Mouse (Mus musculus) hindbrain, embryonic 11.5 days (tissue): ENCODE data around the gene Bcap29. TPM values are rescaled to one million over a fixed set of nuclear protein-coding genes. Genes with fewer than 3 reads are reported as not detected.
"Not testable (repeated sequence)": the region's sequence is repeated elsewhere in the genome, so short reads cannot be mapped to it uniquely, and the experiment has no call there.

Source experiments
- ATAC-seq: fragments of 200-750 bp; cut with Nextera tagmentation; 2 replicates; pipeline ENCODE4 v1.8.0; 2017; ENCODE audit warnings: mild to moderate bottlenecking, moderate TSS enrichment, moderate library complexity; ENCODE audit not compliant: low FRiP score
- DNase-seq: peaks from one replicate; pipeline ENCODE4 v3.0.0-alpha.2; 2015; ENCODE audit warnings: low spot score
- H3K27ac ChIP-seq: fragments of 300-500 bp; sonication (generic); 2 replicates; pipeline ENCODE4 v1.5.1; 2014; ENCODE audit warnings: mild to moderate bottlenecking, low read depth, low read length
- H3K27me3 ChIP-seq: fragments of 300-500 bp; sonication (generic); 2 replicates; pipeline ENCODE4 v1.6.1; 2014; ENCODE audit warnings: mild to moderate bottlenecking, low read length, moderate library complexity, mixed read lengths; ENCODE audit not compliant: control insufficient read depth, insufficient read depth
- H3K36me3 ChIP-seq: fragments of 300-500 bp; sonication (generic); 2 replicates; pipeline ENCODE4 v1.6.1; 2014; ENCODE audit warnings: mild to moderate bottlenecking, low read length, moderate library complexity, mixed read lengths; ENCODE audit not compliant: control insufficient read depth, insufficient read depth
- H3K4me1 ChIP-seq: fragments of 300-500 bp; sonication (generic); replicated peaks from 2 replicates; pipeline ENCODE4 v1.6.1; 2014; ENCODE audit warnings: low read length, mixed read lengths; ENCODE audit not compliant: control insufficient read depth, insufficient read depth
- H3K4me2 ChIP-seq: fragments of 300-500 bp; sonication (generic); replicated peaks from 2 replicates; pipeline ENCODE4 v1.6.1; 2014; ENCODE audit warnings: mild to moderate bottlenecking, low read depth, low read length
- H3K4me3 ChIP-seq: fragments of 300-500 bp; sonication (generic); 2 replicates; pipeline ENCODE4 v1.5.1; 2014; ENCODE audit warnings: low read depth, low read length
- H3K9ac ChIP-seq: fragments of 300-500 bp; sonication (generic); 2 replicates; pipeline ENCODE4 v1.6.1; 2014; ENCODE audit warnings: low read depth, low read length
- H3K9me3 ChIP-seq: fragments of 300-500 bp; sonication (generic); 2 replicates; pipeline ENCODE4 v1.6.1; 2016; ENCODE audit warnings: low read length; ENCODE audit not compliant: control insufficient read depth
- WGBS: fragments of 180-500 bp; shearing (Covaris S2); extraction: QIAGEN DNeasy Blood & Tissue Kit; methylation state at CpG from one replicate; pipeline ENCODE4 v1.1.7; 2014; 5-methylcytosine and 5-hydroxymethylcytosine counted together
- polyA plus RNA-seq: library from polyadenylated mRNA; unstranded; fragments of >200 nt; fragmentation: Nextera tagmentation; extraction: Ambion mirVana; gene quantifications from 2 replicates; pipeline ENCODE4 v1.2.1, GENCODE M21; 2014

The Bcap29 gene
- polyA plus RNA-seq, 1 experiment from 2014 or later: 27.3 TPM

GRCm38 (mm10) chr12:31633970-31634342 is 502 bp downstream of the Bcap29 start:
- H3K36me3 ChIP-seq: no peaks in the 10 kb centered on the region
- peak overlapping the region; percentile 76 for H3K4me2 ChIP-seq
- no peaks in the 10 kb centered on the region; the same call in 1 of the 2 replicates for H3K4me1 ChIP-seq
- H3K4me3 ChIP-seq: peak overlapping the region; percentile 52
- peak overlapping the region; percentile 79 for H3K9ac ChIP-seq
- ATAC-seq: peak; percentile 60
- H3K27ac ChIP-seq: no peak overlapping the region
- H3K27me3 ChIP-seq: no peaks in the 10 kb centered on the region
- peak; percentile 62 for DNase-seq
- 13% methylated on average over 13 of the region's 13 CpGs for WGBS
- no peaks in the 10 kb centered on the region for H3K9me3 ChIP-seq

- not testable (repeated sequence) for H3K27me3 ChIP-seq, DNase-seq, H3K4me1 ChIP-seq, H3K4me3 ChIP-seq, H3K36me3 ChIP-seq, H3K27ac ChIP-seq, ATAC-seq, H3K9ac ChIP-seq, H3K4me2 ChIP-seq, H3K9me3 ChIP-seq
- 92% methylated on average over 9 of the region's 9 CpGs for WGBS
These were observed 6.1 kb downstream of the Bcap29 start for GRCm38 (mm10) chr12:31628396-31628795.

- Histone ChIP-seq H3K4me1 (no peaks in the 10 kb centered on the region), H3K27me3 (no peaks in the 10 kb centered on the region), H3K27ac (no peak overlapping the region), H3K9me3 (no peaks in the 10 kb centered on the region), H3K9ac (no peak overlapping the region), H3K4me3 (no peak overlapping the region), H3K4me2 (no peak overlapping the region), H3K36me3 (no peaks in the 10 kb centered on the region)
- ATAC-seq (no peak), DNase-seq (no peak)
- WGBS: 97% methylated on average over 1 of the region's 1 CpGs
These were observed 9.4 kb downstream of the Bcap29 start for GRCm38 (mm10) chr12:31625016-31625415.

- Histone ChIP-seq H3K9ac (no peak overlapping the region), H3K27ac (no peak overlapping the region), H3K27me3 (no peaks in the 10 kb centered on the region), H3K4me1 (no peaks in the 10 kb centered on the region), H3K4me2 (no peak overlapping the region), H3K4me3 (no peak overlapping the region), H3K36me3 (no peaks in the 10 kb centered on the region), H3K9me3 (no peaks in the 10 kb centered on the region)
- DNase-seq: no peak
- ATAC-seq: no peak
- WGBS: 87% methylated on average over 8 of the region's 8 CpGs
These were observed 14.4 kb downstream of the Bcap29 start for GRCm38 (mm10) chr12:31620106-31620505.

GRCm38 (mm10) chr12:31613353-31613752 is 21.1 kb downstream of the Bcap29 start:
- ATAC-seq (no peak), DNase-seq (no peak)
- Histone ChIP-seq H3K27ac (no peak overlapping the region), H3K36me3 (no peaks in the 10 kb centered on the region), H3K9me3 (no peaks in the 10 kb centered on the region), H3K9ac (no peak overlapping the region), H3K4me3 (no peak overlapping the region), H3K4me1 (no peaks in the 10 kb centered on the region), H3K27me3 (no peaks in the 10 kb centered on the region), H3K4me2 (no peak overlapping the region)
- 56% methylated on average over 4 of the region's 4 CpGs for WGBS

- DNase-seq: no peak
These were observed 26.3 kb downstream of the Bcap29 start for GRCm38 (mm10) chr12:31608138-31608537.

GRCm38 (mm10) chr12:31604894-31605293 is 29.6 kb downstream of the Bcap29 start:
- H3K9ac ChIP-seq: no peak overlapping the region
- H3K4me1 ChIP-seq: no peaks in the 10 kb centered on the region
- H3K9me3 ChIP-seq: no peaks in the 10 kb centered on the region
- H3K27ac ChIP-seq: no peak overlapping the region
- H3K4me2 ChIP-seq: no peak overlapping the region
- no peaks in the 10 kb centered on the region for H3K27me3 ChIP-seq
- H3K36me3 ChIP-seq: no peaks in the 10 kb centered on the region
- ATAC-seq (no peak), DNase-seq (peak; percentile 7)
- no peak overlapping the region for H3K4me3 ChIP-seq
- WGBS: 75% methylated on average over 3 of the region's 3 CpGs

More at GRCm38 (mm10) chr12:31608138-31608537, 26.3 kb downstream of the Bcap29 start:
- WGBS: 9% methylated on average over 3 of the region's 3 CpGs
- Histone ChIP-seq H3K36me3 (no peaks in the 10 kb centered on the region), H3K4me3 (no peak overlapping the region), H3K4me2 (no peak overlapping the region), H3K4me1 (no peaks in the 10 kb centered on the region), H3K27me3 (no peaks in the 10 kb centered on the region), H3K9me3 (no peaks in the 10 kb centered on the region), H3K27ac (no peak overlapping the region), H3K9ac (no peak overlapping the region)
- no peak for ATAC-seq

GRCm38 (mm10) chr12:31603586-31603985 is 30.9 kb downstream of the Bcap29 start:
- Histone ChIP-seq H3K4me2 (no peak overlapping the region), H3K27ac (no peak overlapping the region), H3K9me3 (no peaks in the 10 kb centered on the region), H3K4me1 (no peaks in the 10 kb centered on the region), H3K27me3 (no peaks in the 10 kb centered on the region), H3K9ac (no peak overlapping the region), H3K36me3 (no peaks in the 10 kb centered on the region), H3K4me3 (no peak overlapping the region)
- WGBS: 72% methylated on average over 6 of the region's 6 CpGs
- no peak for DNase-seq
- ATAC-seq: no peak

GRCm38 (mm10) chr12:31594296-31594695 is 40.2 kb downstream of the Bcap29 start:
- H3K9ac ChIP-seq: no peak overlapping the region
- ATAC-seq (no peak), DNase-seq (no peak)
- no peak overlapping the region for H3K27ac ChIP-seq
- H3K36me3 ChIP-seq: no peaks in the 10 kb centered on the region
- no peak overlapping the region for H3K4me3 ChIP-seq
- H3K9me3 ChIP-seq: no peaks in the 10 kb centered on the region
- no peaks in the 10 kb centered on the region for H3K4me1 ChIP-seq
- no peaks in the 10 kb centered on the region for H3K27me3 ChIP-seq
- 65% methylated on average over 3 of the region's 3 CpGs for WGBS
- H3K4me2 ChIP-seq: no peak overlapping the region
